Mouse (Mus musculus) skeletal muscle tissue, adult 2 months (tissue): ENCODE results near the gene Olfr514.
A peak's percentile ranks its signal among the peaks of the same experiment; 100 is the strongest.

Source experiments
- DNase-seq: peaks from one replicate; pipeline ENCODE4 v3.0.0-alpha.2; 2012; ENCODE audit warnings: low read depth, low spot score

Olfr514 gene

DNA sequence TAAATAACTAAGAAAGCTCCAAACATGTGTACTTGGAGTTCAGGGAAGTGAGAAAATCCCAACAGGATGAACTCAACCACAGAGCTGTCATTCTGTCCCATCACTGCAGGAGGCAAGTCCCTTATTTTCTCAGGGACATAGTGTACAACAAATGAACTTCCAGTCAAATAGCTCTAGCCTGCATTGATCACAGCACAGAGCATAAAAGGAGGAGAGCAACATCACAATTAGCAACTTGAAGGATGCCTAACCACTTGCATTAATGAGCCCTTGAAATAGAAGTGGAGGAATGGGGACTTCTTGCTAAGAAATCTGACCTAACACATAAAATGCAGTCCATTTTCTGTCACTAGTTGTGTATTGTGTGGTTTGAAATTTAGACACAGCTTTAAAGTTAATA is at the start of gene Olfr514:
Gene Olfr514, minus strand, starts transcription at position 101 of the 400 bp plus-strand sequence.
- DNase-seq = no peak

DNA sequence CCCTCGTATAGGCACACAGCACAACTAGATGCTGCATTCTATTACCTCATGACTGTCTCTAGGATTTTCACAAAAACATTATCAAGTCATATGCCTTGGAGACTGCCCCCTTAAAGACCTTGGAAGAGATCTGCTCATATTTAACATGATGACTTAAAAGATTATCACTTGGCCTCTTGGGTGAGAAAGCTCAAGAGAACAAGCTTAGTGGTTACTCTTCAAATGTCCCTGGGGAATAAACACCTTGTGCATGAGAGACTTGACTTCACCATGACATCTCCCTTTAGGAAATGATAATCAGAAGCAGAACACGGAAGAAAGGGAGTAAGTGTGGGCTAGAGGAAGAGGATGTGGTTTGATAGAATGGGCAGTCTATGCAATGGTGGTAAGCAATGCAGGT is 46.5 kb upstream of the Olfr514 start, which contains the start of gene Olfr517:
Gene Olfr517, minus strand, starts transcription at position 101 of the 400 bp plus-strand sequence.
- no peak for DNase-seq

DNA sequence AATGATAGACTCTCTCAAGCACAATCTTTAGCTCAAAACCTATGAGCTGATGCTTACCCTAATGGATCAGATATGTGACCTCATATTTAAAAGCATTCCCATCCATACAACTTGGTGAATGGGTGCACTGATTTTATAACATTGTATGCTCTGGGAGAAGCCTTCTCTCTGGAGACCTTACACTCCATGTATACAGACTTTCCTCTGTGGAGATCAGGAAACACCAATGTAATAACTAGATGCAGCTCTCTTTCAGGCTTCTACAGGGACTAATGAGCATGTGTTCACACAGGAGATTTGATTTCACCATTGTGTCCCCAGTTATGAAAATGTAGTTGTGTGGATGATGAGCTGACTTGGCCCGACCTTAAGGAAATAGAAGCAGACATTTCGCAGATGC is 24.6 kb upstream of the Olfr514 start, which contains the start of gene Olfr516:
Gene Olfr516, minus strand, starts transcription at position 101 of the 400 bp plus-strand sequence.
- no peak for DNase-seq

DNA sequence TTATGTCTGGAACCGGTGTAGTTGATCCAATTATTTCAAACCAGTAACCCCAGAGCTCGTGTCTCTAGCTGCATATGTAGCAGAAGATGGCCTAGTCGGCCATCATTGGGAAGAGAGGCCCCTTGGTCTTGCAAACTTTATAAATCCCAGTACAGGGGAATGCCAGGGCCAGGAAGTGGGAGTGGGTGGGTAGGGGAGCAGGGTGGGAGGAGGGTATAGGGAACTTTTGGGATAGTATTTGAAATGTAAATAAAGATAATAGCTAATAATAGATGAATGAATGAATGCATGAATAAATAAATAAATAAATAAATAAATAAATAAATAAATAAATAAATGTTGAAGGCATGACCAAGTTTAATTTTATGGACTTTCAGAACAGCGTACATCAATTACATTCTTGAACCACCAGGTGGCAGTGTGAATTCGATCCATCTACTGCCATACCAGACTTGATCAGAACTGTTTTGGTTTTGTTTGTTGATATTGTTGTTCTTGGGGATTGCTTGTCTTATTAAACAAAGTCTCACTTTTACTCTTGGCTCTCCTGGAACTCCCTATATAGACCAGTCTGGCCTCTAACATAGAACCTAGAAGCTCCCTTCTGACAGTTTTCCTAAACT is 11.1 kb downstream of the Olfr514 start:
- DNase-seq = peak; percentile 4

DNA sequence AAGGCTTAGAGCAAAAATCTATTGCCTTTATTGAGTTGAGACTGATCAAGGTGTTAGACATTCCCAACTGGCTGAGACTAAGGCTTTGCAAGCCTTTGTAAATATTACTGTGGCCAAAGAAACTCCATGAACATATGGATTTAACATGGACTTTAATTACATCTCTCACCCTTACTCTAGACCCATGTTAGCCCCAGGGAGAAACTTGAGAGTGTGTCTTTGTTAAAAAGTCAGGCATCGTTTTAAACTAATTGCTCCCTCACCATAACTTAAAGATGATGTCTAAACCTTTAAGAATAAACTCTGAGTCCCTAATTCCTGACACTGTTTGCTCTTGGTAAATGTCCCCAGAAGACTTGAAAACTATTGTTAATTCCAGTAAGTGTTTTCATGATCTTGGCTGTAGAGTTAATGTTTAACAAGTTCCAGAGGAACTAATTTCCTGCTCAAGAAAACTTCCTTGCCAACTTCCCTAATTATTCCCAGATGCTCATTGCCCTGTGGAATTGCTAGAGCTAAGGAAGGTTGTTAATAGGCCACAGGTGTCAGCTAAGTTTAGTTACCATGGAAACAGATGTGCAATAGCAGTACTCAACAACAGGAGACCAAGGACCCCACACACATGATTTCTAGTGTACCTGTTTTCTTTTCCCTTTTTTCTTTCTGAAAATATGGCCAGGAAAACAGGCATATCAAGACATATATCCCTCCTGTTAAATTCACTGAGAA is 28.4 kb downstream of the Olfr514 start:
- DNase-seq = peak; percentile 54
